Mouse (Mus musculus) frontal cortex, postnatal 25 days (tissue): ENCODE measurements at regions not wholly inside any gene's neighbourhood (a gene's known extent, or its start where the extent isn't known, plus 50 kb on each side); places are given as distances from the start of the nearest gene placed in this dataset.

ENCODE experiments used
- DNase-seq, 2 experiments: peaks; one replicate each; pipeline ENCODE4 v3.0.0; 2022; ENCODE audit warnings: low spot score in 2 of 2

DNA sequence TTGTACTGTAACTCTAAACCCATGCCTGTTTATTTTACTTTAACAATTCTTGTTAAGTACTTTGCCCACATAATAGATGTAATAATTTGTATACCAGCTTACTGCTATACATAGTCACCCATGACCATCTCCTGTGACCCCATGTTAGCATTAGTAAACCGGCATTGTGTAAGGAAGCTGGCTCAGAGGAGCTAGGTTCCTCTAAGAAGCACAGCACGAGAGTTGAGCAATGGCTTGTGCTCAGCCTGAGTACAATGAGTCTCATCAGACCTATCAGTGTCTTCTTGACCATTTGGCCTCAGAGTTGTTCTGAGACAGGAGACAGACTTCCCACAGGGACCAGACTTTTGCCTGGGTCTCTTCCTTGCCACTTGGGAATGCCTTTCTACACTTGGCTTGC is 279.6 kb downstream of the Maf start:
- DNase-seq, result no peak

DNA sequence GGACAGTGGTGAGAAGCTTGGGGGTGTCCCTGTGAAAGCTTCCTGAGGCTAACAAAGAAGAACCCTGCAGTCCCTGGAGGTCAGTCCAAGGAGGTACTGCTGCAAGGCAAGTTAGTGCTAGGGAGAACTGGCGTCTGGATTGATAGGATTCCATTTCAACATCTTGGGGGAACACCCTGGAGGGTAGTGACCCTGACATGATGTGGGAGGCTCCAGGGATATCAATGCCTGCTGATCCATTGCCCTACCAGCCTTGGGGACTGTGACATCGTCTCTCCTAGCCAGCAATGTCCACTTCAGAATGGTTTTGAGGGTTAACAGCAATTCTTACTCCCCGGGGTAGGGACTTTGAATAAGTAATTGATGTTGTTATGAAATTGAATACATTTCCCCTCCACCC is 280.1 kb downstream of the Maf start:
- DNase-seq, result no peak

DNA sequence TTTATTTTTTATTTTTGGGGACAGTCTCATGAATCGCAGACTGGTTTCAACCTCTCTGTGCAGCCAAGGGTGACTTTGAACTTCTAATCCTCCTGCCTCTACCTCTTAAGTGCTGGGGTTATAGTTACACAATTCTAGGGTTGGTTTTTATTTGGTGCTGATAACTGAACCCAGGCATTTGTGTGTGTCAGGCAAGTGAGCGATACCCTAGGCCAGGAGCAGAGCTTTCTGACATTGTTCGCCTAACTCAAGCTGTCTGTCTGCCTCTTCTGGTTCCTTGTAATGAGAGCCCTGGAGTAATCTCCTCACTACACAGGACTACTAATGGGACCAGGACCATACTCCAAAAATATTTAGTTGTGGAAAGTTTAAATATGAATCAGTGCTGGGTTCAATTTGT is 281.1 kb downstream of the Maf start:
- DNase-seq, result no peak

DNA sequence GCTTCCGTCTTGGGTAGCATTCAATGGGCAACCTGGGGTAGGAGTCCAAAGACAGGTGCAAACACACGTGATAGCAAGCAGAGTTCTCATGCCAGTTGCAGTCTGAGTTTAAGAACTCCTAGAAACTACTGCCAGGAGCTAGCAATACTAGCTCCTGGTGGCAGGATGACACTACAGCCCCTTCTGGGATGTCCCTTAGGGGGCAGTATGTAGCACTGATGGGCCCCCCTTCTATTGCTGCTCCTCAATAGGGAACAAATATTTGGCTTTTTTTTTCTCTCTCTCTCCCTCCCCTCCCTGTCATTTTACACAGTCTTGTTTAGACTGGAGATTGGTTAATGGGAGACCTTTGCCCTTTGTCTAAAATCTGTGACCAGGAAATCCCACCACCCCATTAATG is 282.2 kb downstream of the Maf start:
- no peak for DNase-seq

DNA sequence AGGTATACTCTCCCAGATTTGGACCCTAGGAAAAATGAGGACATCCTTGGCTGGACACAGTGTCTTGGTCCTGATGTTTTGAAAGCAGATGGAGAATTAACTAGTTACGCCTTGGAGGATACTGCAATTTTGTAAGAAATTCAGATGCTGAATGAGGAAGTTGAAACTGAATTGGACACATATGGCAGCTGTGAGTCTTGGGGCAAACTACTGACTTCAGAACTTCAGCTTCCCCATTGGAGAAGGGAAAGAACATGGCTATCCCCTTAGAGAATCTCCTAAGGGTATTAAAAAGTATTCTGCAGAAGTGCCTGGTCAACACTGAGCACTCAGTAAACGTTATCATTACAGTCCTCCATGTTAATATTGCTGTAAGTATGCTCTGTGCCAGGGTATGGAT is 283.9 kb downstream of the Maf start:
- DNase-seq, result no peak

DNA sequence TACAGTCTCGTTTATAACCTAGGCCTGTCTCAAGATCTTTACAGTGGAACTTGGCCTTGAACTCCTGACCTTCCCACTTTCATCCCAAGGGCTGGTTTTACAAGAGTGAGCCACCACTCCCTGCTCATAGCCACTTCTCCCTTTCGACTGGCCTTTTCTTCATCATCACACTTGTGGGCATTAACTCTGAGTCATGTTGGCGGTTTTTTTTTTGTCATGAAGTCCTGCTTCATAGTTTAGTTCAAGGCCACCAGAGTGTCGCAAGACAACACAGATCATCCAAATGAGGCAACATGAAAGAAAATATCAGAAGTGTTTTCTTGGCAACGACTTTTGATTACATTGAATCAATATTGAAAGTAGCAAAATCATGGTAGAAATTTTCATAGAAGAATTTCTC is 284.5 kb downstream of the Maf start:
- DNase-seq, result no peak

GRCm38 (mm10) chr8:115420536-115420935 is 287.1 kb downstream of the Maf start:
- DNase-seq, result no peak

GRCm38 (mm10) chr8:115420131-115420530 is 287.5 kb downstream of the Maf start:
- DNase-seq, result no peak

DNA sequence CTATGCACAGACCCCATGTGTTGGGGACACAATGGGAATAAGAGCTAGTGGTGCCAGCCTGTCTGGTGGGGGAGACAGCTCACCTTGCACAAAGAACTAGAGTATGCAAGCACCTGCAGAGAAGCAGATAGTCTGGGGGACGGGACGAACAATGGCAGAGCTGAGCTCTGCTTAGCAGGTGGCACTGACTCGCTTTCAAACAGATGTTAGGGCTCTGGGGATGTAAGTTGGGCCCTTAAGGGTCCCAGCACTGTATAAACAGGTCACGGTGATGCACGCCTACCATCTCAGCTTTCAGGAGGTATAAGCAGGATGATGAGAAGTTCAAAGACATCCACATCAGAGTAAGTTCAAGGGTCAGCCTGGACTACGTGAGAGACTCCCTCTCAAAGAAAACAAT is 289.5 kb downstream of the Maf start:
- DNase-seq, result no peak

DNA sequence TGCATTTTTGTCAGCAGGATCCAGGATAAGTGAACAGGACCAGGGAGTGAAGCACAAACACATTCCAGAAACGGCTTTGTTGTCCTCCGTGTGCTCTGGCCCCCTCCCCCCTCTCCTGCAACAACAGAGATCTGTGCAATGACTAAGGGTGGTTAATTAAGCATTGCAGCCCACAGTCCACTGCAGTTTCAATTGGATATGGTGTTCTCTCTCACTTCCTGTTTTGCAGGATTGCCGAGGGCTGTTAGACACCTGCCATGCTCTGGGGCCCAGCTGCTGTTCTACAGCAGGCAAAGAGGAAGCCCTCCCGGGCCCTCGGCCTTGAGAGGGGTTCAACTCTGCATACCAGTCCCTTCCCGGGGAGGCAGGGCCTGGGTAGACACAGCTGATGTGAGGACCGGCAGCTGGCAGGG is 293.5 kb downstream of the Maf start:
- no peak for DNase-seq

DNA sequence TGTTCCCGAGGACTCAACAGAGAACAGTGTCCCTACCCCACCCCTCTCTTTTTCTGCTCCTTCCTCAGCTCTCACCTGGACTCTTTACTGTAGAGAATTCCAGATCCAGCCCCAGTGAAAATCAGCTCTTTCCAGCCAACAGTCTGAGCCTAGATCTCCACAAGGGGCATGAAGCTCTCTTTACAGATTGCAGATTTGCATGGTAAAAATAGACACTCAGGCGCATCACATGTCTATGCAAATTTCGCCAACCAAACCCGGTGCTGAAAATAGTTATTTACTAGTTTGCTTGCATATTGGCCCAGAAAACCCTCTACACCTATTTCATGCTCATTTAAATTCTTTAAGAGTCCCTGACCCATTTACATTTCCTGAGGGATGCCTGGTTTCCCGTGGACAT is 295.8 kb downstream of the Maf start:
- DNase-seq, result no peak

GRCm38 (mm10) chr8:115411061-115411460 is 296.5 kb downstream of the Maf start:
- DNase-seq, result no peak

GRCm38 (mm10) chr8:115410191-115410590 is 297.4 kb downstream of the Maf start:
- no peak for DNase-seq

DNA sequence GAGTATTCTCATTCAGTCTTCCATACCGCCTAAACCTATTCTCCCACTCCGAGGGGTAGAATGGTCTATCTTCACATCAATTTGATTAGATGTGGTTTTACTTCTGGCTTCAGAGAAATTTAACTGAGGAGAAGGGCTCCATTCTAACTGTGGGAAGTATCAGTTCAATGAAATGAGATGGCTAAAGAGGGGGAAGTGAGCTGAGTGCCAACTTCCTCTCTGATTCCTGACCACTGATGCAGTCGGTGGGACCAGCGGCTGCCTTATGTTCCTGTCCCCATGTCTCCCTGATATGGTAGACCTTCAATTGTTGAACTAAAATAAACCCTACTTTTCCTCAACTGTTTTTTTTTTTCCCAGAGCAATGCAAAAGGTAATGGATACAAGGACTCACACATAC is 300.1 kb downstream of the Maf start:
- DNase-seq, result no peak

DNA sequence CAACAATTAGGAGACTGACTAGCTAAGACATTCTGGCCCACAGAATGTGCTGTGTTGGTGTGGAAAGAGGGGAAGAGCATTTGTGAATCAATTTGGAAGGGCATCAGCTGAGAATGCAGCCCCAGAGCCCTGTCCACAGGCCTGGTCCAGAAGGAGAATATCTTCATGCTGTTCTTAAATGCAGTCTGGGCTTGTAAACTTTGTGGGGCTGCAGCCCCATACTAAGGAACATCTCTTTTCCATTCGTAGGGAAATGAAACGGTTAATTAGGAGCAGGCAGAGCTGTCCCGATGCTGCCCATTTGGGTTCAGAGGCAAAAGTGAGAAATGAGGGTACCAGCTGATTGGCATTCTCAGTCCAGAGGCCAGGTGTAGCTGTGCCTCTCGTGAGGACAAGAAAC is 304.0 kb downstream of the Maf start:
- no peak for DNase-seq

DNA sequence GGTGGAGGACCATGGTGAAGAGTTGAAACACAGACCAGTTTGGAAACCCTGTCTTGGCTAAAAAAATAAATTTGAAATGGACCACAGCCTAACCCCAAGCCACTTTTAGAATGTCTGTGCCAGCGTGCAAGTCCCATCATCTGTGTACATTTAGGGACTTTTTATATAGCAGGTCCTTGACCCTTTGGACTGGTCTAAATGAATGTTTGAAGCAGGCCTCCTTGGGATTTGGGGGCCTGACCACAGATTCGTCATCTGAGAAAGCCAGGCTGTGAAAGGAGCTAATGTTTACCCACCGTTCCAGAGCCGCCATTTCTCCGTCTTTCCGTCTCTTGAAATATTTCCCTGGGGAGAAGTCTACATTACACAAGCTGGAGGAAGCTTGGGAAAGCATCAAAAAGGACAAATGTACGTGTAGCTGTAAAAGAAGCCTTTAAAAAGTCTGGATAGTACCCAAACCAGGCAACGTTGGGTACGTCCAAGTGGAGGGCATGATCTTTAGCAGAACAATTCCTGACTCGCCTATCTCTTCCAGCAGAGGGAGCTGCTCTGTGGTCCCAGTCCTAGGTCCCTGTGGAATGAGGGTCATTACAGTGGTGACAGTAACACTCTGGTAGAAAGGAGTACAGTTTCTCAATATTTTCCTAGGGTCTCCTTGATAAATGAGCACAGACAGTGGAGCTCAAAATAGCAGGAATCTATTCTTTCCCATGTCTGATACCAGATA is 305.0 kb downstream of the Maf start:
- DNase-seq, result no peak
